Mouse (Mus musculus) hindbrain, embryonic 14.5 days (tissue): Measurements from ENCODE around the gene Map7d1. TPM values are rescaled to one million over a fixed set of nuclear protein-coding genes. Genes with fewer than 3 reads are reported as not detected.

ENCODE experiments used
- ATAC-seq: fragments of 200-750 bp; cut with Nextera tagmentation; 2 replicates; pipeline ENCODE4 v1.8.0; 2017; ENCODE audit warnings: moderate number of reproducible peaks, mild to moderate bottlenecking, moderate TSS enrichment, moderate library complexity; ENCODE audit not compliant: low FRiP score
- DNase-seq: peaks from one replicate; pipeline ENCODE4 v3.0.0-alpha.2; 2015; ENCODE audit warnings: low spot score
- H3K27ac ChIP-seq: fragments of 300-500 bp; sonication (generic); 2 replicates; pipeline ENCODE4 v1.5.1; 2014; ENCODE audit warnings: mild to moderate bottlenecking, moderate library complexity
- H3K27me3 ChIP-seq: fragments of 300-500 bp; sonication (generic); 2 replicates; pipeline ENCODE4 v1.6.1; 2014; ENCODE audit warnings: mild to moderate bottlenecking, low read length, mixed read lengths; ENCODE audit not compliant: control insufficient read depth, insufficient read depth
- H3K36me3 ChIP-seq: fragments of 300-500 bp; sonication (generic); replicated peaks from 2 replicates; pipeline ENCODE4 v1.6.1; 2014; ENCODE audit not compliant: control insufficient read depth, insufficient read depth
- H3K4me1 ChIP-seq: fragments of 300-500 bp; sonication (generic); replicated peaks from 2 replicates; pipeline ENCODE4 v1.6.1; 2014; ENCODE audit warnings: antibody characterized with exemption, low read length, mixed read lengths; ENCODE audit not compliant: control insufficient read depth, insufficient read depth
- H3K4me2 ChIP-seq: fragments of 300-500 bp; sonication (generic); replicated peaks from 2 replicates; pipeline ENCODE4 v1.6.1; 2014; ENCODE audit warnings: mild to moderate bottlenecking, moderate library complexity
- H3K4me3 ChIP-seq: fragments of 300-500 bp; sonication (generic); replicated peaks from 2 replicates; pipeline ENCODE4 v1.5.1; 2014; ENCODE audit warnings: mild to moderate bottlenecking, low read length
- H3K9ac ChIP-seq: fragments of 300-500 bp; sonication (generic); 2 replicates; pipeline ENCODE4 v1.6.1; 2014
- H3K9me3 ChIP-seq: fragments of 300-500 bp; sonication (generic); 2 replicates; pipeline ENCODE4 v1.6.1; 2016; ENCODE audit warnings: low read length; ENCODE audit not compliant: control insufficient read depth
- WGBS: fragments of 180-500 bp; shearing (Covaris S2); extraction: QIAGEN DNeasy Blood & Tissue Kit; methylation state at CpG from one replicate; pipeline ENCODE4 v1.1.7; 2014; 5-methylcytosine and 5-hydroxymethylcytosine counted together
- polyA plus RNA-seq: library from polyadenylated mRNA; unstranded; fragments of >200 nt; fragmentation: Nextera tagmentation; extraction: Ambion mirVana; gene quantifications from 2 replicates; pipeline ENCODE4 v1.2.1, GENCODE M21; 2014

The Map7d1 gene
- polyA plus RNA-seq, 1 experiment from 2014 or later: 84.2 TPM

- no peak overlapping the region for H3K4me2 ChIP-seq
- H3K27me3 ChIP-seq: no peaks in the 10 kb centered on the region
- no peak overlapping the region for H3K4me3 ChIP-seq
- no peak overlapping the region for H3K27ac ChIP-seq
- peaks cover 67% of the 10 kb centered on the region for H3K4me1 ChIP-seq
- H3K36me3 ChIP-seq: peaks cover 8% of the 10 kb centered on the region; the same call in 1 of the 2 replicates
- DNase-seq (no peak), ATAC-seq (no peak)
- H3K9ac ChIP-seq: 0 out of 2 replicates have a peak overlapping the region, but pooled peaks have one; percentile 12
- no peaks in the 10 kb centered on the region for H3K9me3 ChIP-seq
- 53% methylated on average over 4 of the region's 4 CpGs for WGBS
These were observed 5.5 kb downstream of the Map7d1 start for GRCm38 (mm10) chr4:126250659-126251058.

GRCm38 (mm10) chr4:126248261-126248868, 7.8 kb downstream of the Map7d1 start:
- 10% methylated on average over 11 of the region's 11 CpGs for WGBS
- peak overlapping the region; percentile 27 for H3K27ac ChIP-seq
- peaks cover 9% of the 10 kb centered on the region; the same call in 1 of the 2 replicates for H3K36me3 ChIP-seq
- ATAC-seq: no peak
- no peaks in the 10 kb centered on the region for H3K9me3 ChIP-seq
- peak overlapping the region; percentile 50 for H3K9ac ChIP-seq
- no peak overlapping the region for H3K4me3 ChIP-seq
- H3K27me3 ChIP-seq: no peaks in the 10 kb centered on the region
- H3K4me2 ChIP-seq: peak overlapping the region; percentile 19; the same call in 1 of the 2 replicates
- H3K4me1 ChIP-seq: peaks cover 53% of the 10 kb centered on the region
- no peak for DNase-seq

GRCm38 (mm10) chr4:126246202-126246889, 9.8 kb downstream of the Map7d1 start:
- no peak for DNase-seq
- no peak for ATAC-seq
- Histone ChIP-seq H3K9ac (no peak overlapping the region), H3K4me2 (no peak overlapping the region), H3K4me1 (peaks cover 33% of the 10 kb centered on the region), H3K27ac (no peak overlapping the region), H3K9me3 (no peaks in the 10 kb centered on the region), H3K36me3 (peaks cover 22% of the 10 kb centered on the region), H3K4me3 (no peak overlapping the region), H3K27me3 (no peaks in the 10 kb centered on the region)
- WGBS: 86% methylated on average over 13 of the region's 13 CpGs

- Histone ChIP-seq H3K36me3 (peaks cover 61% of the 10 kb centered on the region), H3K9ac (no peak overlapping the region), H3K4me2 (no peak overlapping the region), H3K27ac (no peak overlapping the region), H3K4me1 (peaks cover under 1% of the 10 kb centered on the region; the same call in 1 of the 2 replicates), H3K9me3 (no peaks in the 10 kb centered on the region), H3K27me3 (no peaks in the 10 kb centered on the region), H3K4me3 (no peak overlapping the region)
- ATAC-seq (no peak), DNase-seq (no peak)
- WGBS: 88% methylated on average over 6 of the region's 6 CpGs
These were observed 13.6 kb downstream of the Map7d1 start for GRCm38 (mm10) chr4:126242510-126242909.

- Histone ChIP-seq H3K9ac (no peak overlapping the region), H3K4me1 (no peaks in the 10 kb centered on the region), H3K36me3 (peaks cover 65% of the 10 kb centered on the region), H3K27ac (no peak overlapping the region), H3K4me3 (no peak overlapping the region), H3K4me2 (no peak overlapping the region), H3K27me3 (no peaks in the 10 kb centered on the region), H3K9me3 (no peaks in the 10 kb centered on the region)
- 59% methylated on average over 9 of the region's 9 CpGs for WGBS
- ATAC-seq (no peak), DNase-seq (no peak)
These were observed 14.2 kb downstream of the Map7d1 start for GRCm38 (mm10) chr4:126241956-126242355.

- WGBS: 94% methylated on average over 13 of the region's 13 CpGs
- H3K36me3 ChIP-seq: peaks cover 76% of the 10 kb centered on the region
These were observed 16.2 kb downstream of the Map7d1 start for GRCm38 (mm10) chr4:126239862-126240475.

GRCm38 (mm10) chr4:126237721-126238242, 18.4 kb downstream of the Map7d1 start:
- no peak overlapping the region for H3K27ac ChIP-seq
- WGBS: 64% methylated on average over 5 of the region's 5 CpGs
- no peak overlapping the region for H3K4me2 ChIP-seq
- no peak overlapping the region for H3K4me3 ChIP-seq
- H3K27me3 ChIP-seq: no peaks in the 10 kb centered on the region
- H3K4me1 ChIP-seq: no peaks in the 10 kb centered on the region
- peaks cover 94% of the 10 kb centered on the region for H3K36me3 ChIP-seq
- DNase-seq (no peak), ATAC-seq (no peak)
- no peaks in the 10 kb centered on the region for H3K9me3 ChIP-seq
- 0 out of 2 replicates have a peak overlapping the region, but pooled peaks have one; percentile 16 for H3K9ac ChIP-seq

More at GRCm38 (mm10) chr4:126239862-126240475, 16.2 kb downstream of the Map7d1 start:
- DNase-seq: no peak
- no peak overlapping the region for H3K27ac ChIP-seq
- H3K9me3 ChIP-seq: no peaks in the 10 kb centered on the region
- no peaks in the 10 kb centered on the region for H3K27me3 ChIP-seq
- no peaks in the 10 kb centered on the region for H3K4me1 ChIP-seq
- no peak for ATAC-seq
- no peak overlapping the region for H3K4me3 ChIP-seq
- no peak overlapping the region for H3K9ac ChIP-seq
- H3K4me2 ChIP-seq: no peak overlapping the region

GRCm38 (mm10) chr4:126236467-126237280, 19.5 kb downstream of the Map7d1 start:
- Histone ChIP-seq H3K9ac (no peak overlapping the region), H3K4me3 (no peak overlapping the region), H3K27ac (no peak overlapping the region), H3K36me3 (peaks cover 99% of the 10 kb centered on the region), H3K4me1 (no peaks in the 10 kb centered on the region), H3K9me3 (no peaks in the 10 kb centered on the region), H3K4me2 (no peak overlapping the region), H3K27me3 (no peaks in the 10 kb centered on the region)
- ATAC-seq: no peak
- 56% methylated on average over 55 of the region's 63 CpGs for WGBS
- no peak for DNase-seq
